Mouse (Mus musculus): ENCODE results near the gene Arhgef2.

GRCm38 (mm10) chr3:88615117-88615516, 9.4 kb downstream of the Arhgef2 start:
- TF ChIP-seq MAX (IDR thresholded peaks at IDR 0.05; ENCODE audit: low read depth) (no peak), POLR2A (IDR thresholded peaks at IDR 0.05; ENCODE audit: insufficient read length, low read depth) (no peak), CEBPB (IDR thresholded peaks at IDR 0.05; ENCODE audit: insufficient read depth, poor library complexity, severe bottlenecking) (no peak), POLR2AphosphoS2 (IDR thresholded peaks at IDR 0.05; ENCODE audit: insufficient read length, low read depth) (no peak), USF1 (IDR thresholded peaks at IDR 0.05; ENCODE audit: low read depth) (no peak), MYOG (IDR thresholded peaks at IDR 0.05; ENCODE audit: control insufficient read depth in 1 of 3, insufficient read depth in 1 of 3, insufficient read length in 2 of 3, low read depth in 2 of 3) (peak in 1 of 3 experiments; percentile 77), TCF3 (IDR thresholded peaks at IDR 0.05; ENCODE audit: insufficient read length, low read depth) (no peak), TCF12 (IDR thresholded peaks at IDR 0.05; ENCODE audit: insufficient read depth, poor library complexity, severe bottlenecking) (no peak), MYOD1 (IDR thresholded peaks at IDR 0.05; ENCODE audit: control insufficient read depth in 1 of 3, insufficient read length in 2 of 3, low read depth in 2 of 3) (peak in 1 of 3 experiments; percentile 28), REST (IDR thresholded peaks at IDR 0.05; ENCODE audit: insufficient read depth, insufficient read length) (no peak), E2F4 (IDR thresholded peaks at IDR 0.05; ENCODE audit: insufficient read depth) (no peak)
